8 mouse cellular contexts compared by ENCODE assay signal in the genomic region with DNA sequence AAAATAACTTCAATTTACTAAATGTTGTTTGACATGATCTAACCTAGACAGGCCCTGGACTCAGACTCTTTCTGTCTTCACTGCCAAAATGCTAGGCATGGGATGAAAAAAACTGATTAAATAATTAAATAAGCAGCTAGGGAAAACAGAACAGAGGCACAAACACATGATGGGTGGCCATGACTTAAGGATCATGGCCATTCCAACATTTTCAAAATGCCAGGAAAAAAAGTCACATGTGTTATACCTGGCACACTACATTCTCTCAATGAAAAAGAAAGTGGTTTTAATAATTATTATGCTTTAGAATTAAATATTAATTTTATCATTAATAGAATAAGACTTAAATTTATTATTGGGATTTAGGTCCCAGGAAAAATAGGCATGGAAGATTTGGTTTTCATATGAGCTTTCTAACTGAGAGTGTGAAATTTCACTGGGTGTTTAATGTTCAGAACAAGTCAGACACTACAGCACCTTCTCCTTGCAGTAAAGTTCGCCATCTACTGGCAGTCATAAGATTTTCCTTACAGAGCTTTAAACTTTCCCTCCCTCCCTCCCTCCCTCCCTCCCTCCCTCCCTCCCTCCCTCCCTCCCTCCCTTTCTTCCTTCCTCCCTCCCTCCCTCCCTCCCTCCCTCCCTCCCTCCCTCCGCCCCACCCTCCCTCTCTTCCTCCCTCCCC. TPM values are rescaled to one million over a fixed set of nuclear protein-coding genes. Genes with fewer than 3 reads are reported as not detected.
DNase-seq lines count a peak whose midpoint lies in the region; ATAC-seq and TF ChIP-seq lines count a peak whose summit lies in the region.

No protein-coding gene starts in this region.

- H3K9ac ChIP-seq in kidney, embryonic 15.5 days = no peak overlapping the region
- H3K9ac ChIP-seq in forebrain, embryonic 15.5 days (replicated peaks) = no peak overlapping the region
- no peak overlapping the region for H3K9ac ChIP-seq in midbrain, postnatal 0 days (replicated peaks; ENCODE audit: low read length, poor library complexity, severe bottlenecking)

- H3K4me2 ChIP-seq in kidney, embryonic 15.5 days = no peak overlapping the region
- H3K4me2 ChIP-seq in forebrain, embryonic 15.5 days (replicated peaks) = no peak overlapping the region
- no peak overlapping the region for H3K4me2 ChIP-seq in midbrain, postnatal 0 days (ENCODE audit: low read depth, low read length, poor library complexity, severe bottlenecking)

- H3K4me1 ChIP-seq in kidney, embryonic 15.5 days = no peaks in the 10 kb centered on the region
- H3K4me1 ChIP-seq in forebrain, embryonic 15.5 days = 0 out of 2 replicates have a peak, but pooled peaks cover 3% of the 10 kb centered on the region
- no peaks in the 10 kb centered on the region for H3K4me1 ChIP-seq in midbrain, postnatal 0 days (ENCODE audit: insufficient read depth, low read length)

- TF ChIP-seq CTCF in midbrain, postnatal 0 days (IDR thresholded peaks at IDR 0.05) = peak; percentile 73

- WGBS in kidney, embryonic 15.5 days = 7% methylated on average over 1 of the region's 2 CpGs
- WGBS in forebrain, embryonic 15.5 days = 0% methylated on average over 1 of the region's 2 CpGs
- WGBS in midbrain, postnatal 0 days = 8% methylated on average over 1 of the region's 2 CpGs

- ATAC-seq in kidney, embryonic 15.5 days (replicated peaks; ENCODE audit: low FRiP score) = peak; percentile 83; the same call in 1 of the 2 replicates
- peak; percentile 85 for ATAC-seq in forebrain, embryonic 15.5 days (replicated peaks)
- peak; percentile 75; the same call in 1 of the 2 replicates for ATAC-seq in midbrain, postnatal 0 days (ENCODE audit: low FRiP score)

- H3K36me3 ChIP-seq in kidney, embryonic 15.5 days = no peaks in the 10 kb centered on the region
- no peaks in the 10 kb centered on the region for H3K36me3 ChIP-seq in forebrain, embryonic 15.5 days
- H3K36me3 ChIP-seq in midbrain, postnatal 0 days (ENCODE audit: insufficient read depth, low read length) = no peaks in the 10 kb centered on the region

- no peak overlapping the region for H3K27ac ChIP-seq in kidney, embryonic 15.5 days
- H3K27ac ChIP-seq in forebrain, embryonic 15.5 days (replicated peaks) = no peak overlapping the region
- H3K27ac ChIP-seq in midbrain, postnatal 0 days (ENCODE audit: low read depth, low read length) = no peak overlapping the region

- 0 out of 2 replicates have a peak, but pooled peaks cover 2% of the 10 kb centered on the region for H3K27me3 ChIP-seq in kidney, embryonic 15.5 days
- no peaks in the 10 kb centered on the region for H3K27me3 ChIP-seq in forebrain, embryonic 15.5 days
- H3K27me3 ChIP-seq in midbrain, postnatal 0 days (ENCODE audit: insufficient read depth, low read length) = no peaks in the 10 kb centered on the region

- no peaks in the 10 kb centered on the region for H3K9me3 ChIP-seq in kidney, embryonic 15.5 days (replicated peaks)
- no peaks in the 10 kb centered on the region for H3K9me3 ChIP-seq in forebrain, embryonic 15.5 days
- no peaks in the 10 kb centered on the region for H3K9me3 ChIP-seq in midbrain, postnatal 0 days (ENCODE audit: low read length)

- H3K4me3 ChIP-seq in kidney, embryonic 15.5 days (replicated peaks) = no peak overlapping the region
- H3K4me3 ChIP-seq in forebrain, embryonic 15.5 days = no peak overlapping the region
- no peak overlapping the region for H3K4me3 ChIP-seq in midbrain, postnatal 0 days (ENCODE audit: low read depth, low read length)

- no peak for DNase-seq in kidney, postnatal 4 days
- peak; percentile 61 for DNase-seq in NIH3T3 (ENCODE audit: low read depth)
- peak; percentile 81 for DNase-seq in midbrain, postnatal 0 days (ENCODE audit: low spot score)
- DNase-seq in layer of hippocampus, postnatal 36 days = no peak
- no peak for DNase-seq in layer of hippocampus, postnatal 10 days (ENCODE audit: low spot score in 2 of 2)
- DNase-seq in gastrocnemius, adult 8-10 months (ENCODE audit: low spot score in 2 of 2) = no peak

RNA-seq across cellular contexts. Expression of gene Crb1, which starts 36.6 kb away (rescaled TPM):
- 0.23 and 0.28 TPM in 2 replicates for polyA plus RNA-seq in kidney, embryonic 15.5 days (2015; fragmentation: Nextera tagmentation; extraction: Ambion mirVana)
- 1.1 and 1.6 TPM in 2 replicates for polyA plus RNA-seq in forebrain, embryonic 15.5 days (2015; fragmentation: Nextera tagmentation; extraction: Ambion mirVana)
- 3.0 and 7.9 TPM in 2 replicates for total RNA-seq in midbrain, postnatal 0 days (2014; rRNA removed)
- polyA plus RNA-seq in midbrain, postnatal 0 days (2015; fragmentation: Nextera tagmentation; extraction: Ambion mirVana) = 1.1 and 1.8 TPM in 2 replicates
- total RNA-seq in layer of hippocampus, postnatal 36 days (2021) = under 1 TPM; 0.35 TPM
- 1 to 10 TPM in 1 of 2 experiments, under 1 TPM in 1; 0.89 to 1.1 TPM for total RNA-seq in layer of hippocampus, postnatal 10 days (2021)
- not detected for total RNA-seq in gastrocnemius, adult 8-10 months (2022)

Comparison
In these comparisons a context has a peak if more than half of its experiments do, and no peak if none do; other contexts are left out.
1. DNase-seq: peak in NIH3T3 (single experiment) and midbrain, postnatal 0 days (single experiment); none in kidney, postnatal 4 days (0 of 2), layer of hippocampus, postnatal 36 days (0 of 2), layer of hippocampus, postnatal 10 days (0 of 2) and gastrocnemius, adult 8-10 months (0 of 2).
2. Peak in every context shown above with its lines, with median percentiles within 50 percentile points of each other: ATAC-seq.